Mouse (Mus musculus): ENCODE measurements around the gene Cetn2. TPM values are rescaled to one million over a fixed set of nuclear protein-coding genes. Genes with fewer than 3 reads are reported as not detected.

The Cetn2 gene
- 10 to 100 TPM; 54.1 to 55.2 TPM for total RNA-seq (2021)

- intact Hi-C loops (cut with DNase I), result no loop called here
- DNase-seq (ENCODE audit: extremely low spot score in 1 of 2, low spot score in 2 of 2), result peak; percentile 91 to 92
Measured at GRCm38 (mm10) chrX:72917884-72918681, at the start of gene Cetn2, which contains the start of gene Nsdhl. Cetn2 (minus strand) TSS chrX:72918411. Nsdhl (plus strand) TSS chrX:72918557.

- DNase-seq (ENCODE audit: extremely low spot score in 1 of 2, low spot score in 2 of 2), result no peak
- intact Hi-C loops (cut with DNase I), result no loop called here
Measured at GRCm38 (mm10) chrX:72962743-72963142, 44.5 kb upstream of the Cetn2 start.

- intact Hi-C loops (cut with DNase I), result no loop called here
Measured at GRCm38 (mm10) chrX:72961511-72961910, 43.3 kb upstream of the Cetn2 start.

GRCm38 (mm10) chrX:72960431-72960830, 42.2 kb upstream of the Cetn2 start:
- no peak for DNase-seq (ENCODE audit: extremely low spot score in 1 of 2, low spot score in 2 of 2)

More at GRCm38 (mm10) chrX:72961511-72961910, 43.3 kb upstream of the Cetn2 start:
- no peak for DNase-seq (ENCODE audit: extremely low spot score in 1 of 2, low spot score in 2 of 2)

GRCm38 (mm10) chrX:72956486-72956885, 38.3 kb upstream of the Cetn2 start:
- DNase-seq (ENCODE audit: extremely low spot score in 1 of 2, low spot score in 2 of 2), result no peak
- intact Hi-C loops (cut with DNase I), result no loop called here

More at GRCm38 (mm10) chrX:72960431-72960830, 42.2 kb upstream of the Cetn2 start:
- intact Hi-C loops (cut with DNase I), result no loop called here

- intact Hi-C loops (cut with DNase I), result no loop called here
- DNase-seq (ENCODE audit: extremely low spot score in 1 of 2, low spot score in 2 of 2), result no peak
Measured at GRCm38 (mm10) chrX:72953464-72953863, 35.3 kb upstream of the Cetn2 start.

- intact Hi-C loops (cut with DNase I), result no loop called here
- DNase-seq (ENCODE audit: extremely low spot score in 1 of 2, low spot score in 2 of 2), result no peak
Measured at GRCm38 (mm10) chrX:72921391-72921790, 3.2 kb upstream of the Cetn2 start.

- intact Hi-C loops (cut with DNase I), result no loop called here
- no peak for DNase-seq (ENCODE audit: extremely low spot score in 1 of 2, low spot score in 2 of 2)
Measured at GRCm38 (mm10) chrX:72918682-72919059, 460 bp upstream of the Cetn2 start.

GRCm38 (mm10) chrX:72911611-72912010, 6.6 kb downstream of the Cetn2 start:
- intact Hi-C loops (cut with DNase I), result no loop called here
- DNase-seq (ENCODE audit: extremely low spot score in 1 of 2, low spot score in 2 of 2), result no peak

- DNase-seq (ENCODE audit: extremely low spot score in 1 of 2, low spot score in 2 of 2), result peak; percentile 9 to 30
- intact Hi-C loops (cut with DNase I), result loop anchor here (5.0 kb wide), 2 partner anchors 86 to 1261 kb away; no protein-coding TSS in a partner anchor
Measured at GRCm38 (mm10) chrX:72908404-72908741, 9.8 kb downstream of the Cetn2 start.

GRCm38 (mm10) chrX:72907619-72908403, 10.4 kb downstream of the Cetn2 start:
- DNase-seq (ENCODE audit: extremely low spot score in 1 of 2, low spot score in 2 of 2), result no peak
- intact Hi-C loops (cut with DNase I), result loop anchor here (5.0 kb wide), 2 partner anchors 86 to 1261 kb away; no protein-coding TSS in a partner anchor

- intact Hi-C loops (cut with DNase I), result no loop called here
- no peak for DNase-seq (ENCODE audit: extremely low spot score in 1 of 2, low spot score in 2 of 2)
Measured at GRCm38 (mm10) chrX:72902530-72902929, 15.7 kb downstream of the Cetn2 start.

- intact Hi-C loops (cut with DNase I), result no loop called here
- no peak for DNase-seq (ENCODE audit: extremely low spot score in 1 of 2, low spot score in 2 of 2)
Measured at GRCm38 (mm10) chrX:72896055-72896437, 22.2 kb downstream of the Cetn2 start.

- intact Hi-C loops (cut with DNase I), result no loop called here
- peak; percentile 17 to 71 for DNase-seq (ENCODE audit: extremely low spot score in 1 of 2, low spot score in 2 of 2)
Measured at GRCm38 (mm10) chrX:72895388-72896054, 22.7 kb downstream of the Cetn2 start.

Other genes starting within 250 kb of the Cetn2 start
- 1 to 10 TPM; 4.5 to 4.6 TPM for gene Gabrq, start 93.2 kb downstream of the Cetn2 start, total RNA-seq (2021)
- gene Nsdhl, start 146 bp upstream of the Cetn2 start, total RNA-seq (2021), result 10 to 100 TPM; 47.7 to 52.7 TPM
- gene Zfp185, start 68.9 kb upstream of the Cetn2 start, total RNA-seq (2021), result 1 to 10 TPM in 1 of 2 experiments, under 1 TPM in 1; 0.90 to 1.0 TPM
- under 1 TPM; 0.41 to 0.59 TPM for gene Pnma5, start 118.7 kb upstream of the Cetn2 start, total RNA-seq (2021)
- gene Pnma3, start 146.4 kb upstream of the Cetn2 start, total RNA-seq (2021), result 10 to 100 TPM; 28.7 to 30.8 TPM
- under 1 TPM in 1 of 2 experiments, not detected in 1; 0.91 TPM for gene Xlr4a, start 164.1 kb upstream of the Cetn2 start, total RNA-seq (2021)
- gene Xlr3a, start 178.7 kb upstream of the Cetn2 start, total RNA-seq (2021), result 1 to 10 TPM in 1 of 2 experiments, under 1 TPM in 1; 0.51 to 4.8 TPM
- gene Gm14685, start 198.6 kb upstream of the Cetn2 start, total RNA-seq (2021), result 1 to 10 TPM; 1.5 to 1.9 TPM
- gene Xlr5b, start 230.4 kb upstream of the Cetn2 start, total RNA-seq (2021), result not detected
- 1 to 10 TPM in 1 of 2 experiments, under 1 TPM in 1; 0.91 to 1.4 TPM for gene DXBay18, start 231.0 kb upstream of the Cetn2 start, total RNA-seq (2021)